Mouse (Mus musculus): Measurements from ENCODE around the gene Gpr107. TPM values are rescaled to one million over a fixed set of nuclear protein-coding genes. Genes with fewer than 3 reads are reported as not detected.

Gene Gpr107
- total and polyA plus RNA-seq, 3 experiments = 16.4 to 18.3 TPM; not detected in 1

DNA sequence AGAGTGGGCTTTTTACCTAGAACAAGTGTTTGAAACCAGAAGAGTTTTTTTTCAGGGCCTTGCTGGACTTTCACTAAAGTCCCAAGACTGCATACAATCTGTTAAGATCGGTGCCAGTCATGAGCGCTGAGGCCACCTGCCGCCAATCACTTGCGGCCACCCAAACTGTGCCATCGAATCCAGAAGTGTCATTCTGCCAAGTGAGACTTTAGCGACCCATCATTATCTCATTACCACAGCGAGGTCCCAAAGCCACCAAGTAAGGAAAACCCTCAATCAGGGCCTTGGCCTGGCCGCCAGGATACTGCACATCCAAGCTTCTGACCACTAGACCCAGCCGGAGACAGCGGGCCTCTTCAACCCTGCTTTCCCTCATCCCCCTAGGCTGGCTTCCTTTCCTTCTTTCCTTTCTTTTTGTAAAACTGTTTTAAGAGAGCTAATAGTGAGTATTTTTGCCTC is 12.9 kb upstream of the Gpr107 start:
- no peak for TF ChIP-seq ELF1 (IDR thresholded peaks at IDR 0.05; ENCODE audit: low read depth, low read length)
- no peak for TF ChIP-seq TCF12 (IDR thresholded peaks at IDR 0.05; ENCODE audit: low read depth, low read length)
- no peak for TF ChIP-seq POLR2A (IDR thresholded peaks at IDR 0.05; ENCODE audit: control insufficient read depth in 1 of 2, insufficient read depth in 1 of 2, low read depth in 1 of 2, low read length in 2 of 2, poor library complexity in 1 of 2)
- no peak for TF ChIP-seq NELFE (IDR thresholded peaks at IDR 0.05; ENCODE audit: low read depth, low read length)
- TF ChIP-seq MXI1 (IDR thresholded peaks at IDR 0.05; ENCODE audit: low read depth, low read length) = no peak
- TF ChIP-seq RAD21 (IDR thresholded peaks at IDR 0.05; ENCODE audit: low read depth, low read length) = no peak
- no peak for TF ChIP-seq MAZ (IDR thresholded peaks at IDR 0.05; ENCODE audit: low read depth, low read length)
- no peak for TF ChIP-seq MAX (IDR thresholded peaks at IDR 0.05; ENCODE audit: low read length)
- no peak for TF ChIP-seq TAL1 (IDR thresholded peaks at IDR 0.05; ENCODE audit: low read length)
- TF ChIP-seq KAT2A (conservative IDR thresholded peaks at IDR 0.05; ENCODE audit: low read depth, low read length) = no peak
- no peak for TF ChIP-seq CTCF (IDR thresholded peaks at IDR 0.05 in 2 of 3, conservative IDR thresholded peaks at IDR 0.05 in 1 of 3; ENCODE audit: control insufficient read depth in 1 of 3, insufficient read depth in 1 of 3, low read depth in 2 of 3, low read length in 3 of 3, poor library complexity in 1 of 3, severe bottlenecking in 1 of 3)
- TF ChIP-seq POLR2AphosphoS5 (IDR thresholded peaks at IDR 0.05; ENCODE audit: borderline replicate concordance, low read depth, low read length) = no peak
- no peak for TF ChIP-seq MEF2A (IDR thresholded peaks at IDR 0.05; ENCODE audit: extremely low read depth, insufficient replicate concordance, low read depth, low read length, poor library complexity, severe bottlenecking)
- TF ChIP-seq ZKSCAN1 (IDR thresholded peaks at IDR 0.05; ENCODE audit: low read depth, low read length) = no peak
- no peaks in the 10 kb centered on the region for H3K9me3 ChIP-seq (replicated peaks; ENCODE audit: insufficient read depth, low read length)
- no peaks in the 10 kb centered on the region for H3K27me3 ChIP-seq (ENCODE audit: control insufficient read depth in 1 of 2, insufficient read depth in 2 of 2, low read length in 2 of 2)
- no peak overlapping the region for H3K4me3 ChIP-seq (ENCODE audit: control insufficient read depth in 1 of 2, insufficient read depth in 1 of 2, low read depth in 2 of 2, low read length in 2 of 2)
- peaks cover 0 to 5% of the 10 kb centered on the region in 2 experiments; a peak in 2 of 4 replicates for H3K36me3 ChIP-seq (ENCODE audit: control insufficient read depth in 1 of 2, insufficient read depth in 2 of 2, low read length in 2 of 2)
- H3K27ac ChIP-seq (ENCODE audit: control insufficient read depth, low read depth, low read length) = no peak overlapping the region
- H3K4me1 ChIP-seq (ENCODE audit: control insufficient read depth in 1 of 2, insufficient read depth in 2 of 2, low read length in 2 of 2) = peaks cover 8 to 17% of the 10 kb centered on the region in 2 experiments
- DNase-seq (ENCODE audit: low read depth, low spot score) = no peak
- peaks cover 6% of the 10 kb centered on the region for H3K79me2 ChIP-seq (ENCODE audit: control insufficient read depth, insufficient read depth, low read length, poor library complexity)
- no peak overlapping the region for H3K9ac ChIP-seq (ENCODE audit: control insufficient read depth, low read depth, low read length, poor library complexity, severe bottlenecking)

DNA sequence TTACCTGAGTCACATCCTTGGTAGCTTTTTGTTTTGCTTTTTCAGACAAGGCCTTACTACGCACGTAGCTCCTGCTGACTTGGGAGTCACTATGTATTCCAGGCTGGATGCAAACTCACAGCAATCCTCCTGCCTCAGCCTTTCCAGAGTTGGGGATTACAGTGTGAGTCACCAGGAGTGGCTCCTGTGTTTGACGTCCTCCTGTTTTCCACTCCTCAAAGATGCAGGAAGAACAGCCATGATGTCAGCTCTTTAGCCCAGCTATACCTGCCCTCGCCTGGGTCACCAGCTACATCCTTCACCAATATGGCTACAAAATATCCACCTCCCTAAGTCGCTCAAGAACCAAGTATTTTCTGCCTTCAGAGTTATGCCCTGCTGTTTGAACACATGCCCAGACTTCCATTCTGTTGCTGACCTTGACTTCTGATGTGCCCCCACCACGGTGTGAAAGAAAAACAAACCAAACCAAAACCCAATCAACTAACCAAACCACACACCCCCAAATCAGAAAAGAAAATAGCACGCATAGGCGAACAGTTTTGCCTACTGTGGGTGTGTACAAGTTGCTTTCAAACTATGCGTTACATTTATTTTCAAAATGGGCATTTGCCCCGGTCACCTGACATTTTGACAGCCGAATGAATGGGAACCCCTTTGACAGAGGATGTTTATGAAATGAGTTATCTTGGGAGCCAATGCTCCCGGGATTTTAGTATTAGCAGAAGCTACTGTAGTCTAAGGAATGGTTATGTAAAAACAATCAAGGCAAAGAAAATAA is 11.9 kb upstream of the Gpr107 start:
- Histone ChIP-seq H3K9me3 (replicated peaks; ENCODE audit: insufficient read depth, low read length) (no peaks in the 10 kb centered on the region), H3K4me1 (ENCODE audit: control insufficient read depth in 1 of 2, insufficient read depth in 2 of 2, low read length in 2 of 2) (peaks cover 8 to 17% of the 10 kb centered on the region in 2 experiments), H3K4me3 (ENCODE audit: control insufficient read depth in 1 of 2, insufficient read depth in 1 of 2, low read depth in 2 of 2, low read length in 2 of 2) (no peak overlapping the region), H3K9ac (ENCODE audit: control insufficient read depth, low read depth, low read length, poor library complexity, severe bottlenecking) (no peak overlapping the region), H3K79me2 (ENCODE audit: control insufficient read depth, insufficient read depth, low read length, poor library complexity) (peaks cover 6% of the 10 kb centered on the region), H3K27me3 (ENCODE audit: control insufficient read depth in 1 of 2, insufficient read depth in 2 of 2, low read length in 2 of 2) (no peaks in the 10 kb centered on the region), H3K36me3 (ENCODE audit: control insufficient read depth in 1 of 2, insufficient read depth in 2 of 2, low read length in 2 of 2) (peaks cover 0 to 5% of the 10 kb centered on the region in 2 experiments; a peak in 2 of 4 replicates), H3K27ac (ENCODE audit: control insufficient read depth, low read depth, low read length) (no peak overlapping the region)
- DNase-seq (ENCODE audit: low read depth, low spot score) = no peak
- no peak for TF ChIP-seq RAD21 (IDR thresholded peaks at IDR 0.05; ENCODE audit: low read depth, low read length)
- TF ChIP-seq POLR2A (IDR thresholded peaks at IDR 0.05; ENCODE audit: control insufficient read depth in 1 of 2, insufficient read depth in 1 of 2, low read depth in 1 of 2, low read length in 2 of 2, poor library complexity in 1 of 2) = no peak
- no peak for TF ChIP-seq TBP (IDR thresholded peaks at IDR 0.05; ENCODE audit: low read depth, low read length)
- TF ChIP-seq MAZ (IDR thresholded peaks at IDR 0.05; ENCODE audit: low read depth, low read length) = no peak
- no peak for TF ChIP-seq ZKSCAN1 (IDR thresholded peaks at IDR 0.05; ENCODE audit: low read depth, low read length)
- no peak for TF ChIP-seq UBTF (IDR thresholded peaks at IDR 0.05; ENCODE audit: borderline replicate concordance, insufficient read depth, low read depth, low read length)
- TF ChIP-seq NRF1 (IDR thresholded peaks at IDR 0.05; ENCODE audit: insufficient read depth, low read depth, low read length, poor library complexity, severe bottlenecking) = no peak
- no peak for TF ChIP-seq POLR2AphosphoS5 (IDR thresholded peaks at IDR 0.05; ENCODE audit: borderline replicate concordance, low read depth, low read length)
- TF ChIP-seq ZMIZ1 (IDR thresholded peaks at IDR 0.05; ENCODE audit: low read depth, low read length) = no peak
- TF ChIP-seq HCFC1 (IDR thresholded peaks at IDR 0.05; ENCODE audit: low read depth, low read length) = no peak
- no peak for TF ChIP-seq ZC3H11A (IDR thresholded peaks at IDR 0.05; ENCODE audit: low read depth, low read length)
- TF ChIP-seq MYC (IDR thresholded peaks at IDR 0.05; ENCODE audit: low read depth, low read length) = no peak
- TF ChIP-seq MYB (IDR thresholded peaks at IDR 0.05; ENCODE audit: low read depth, low read length) = no peak
- TF ChIP-seq SIN3A (IDR thresholded peaks at IDR 0.05; ENCODE audit: low read length) = no peak
- TF ChIP-seq USF1 (IDR thresholded peaks at IDR 0.05; ENCODE audit: low read depth, low read length) = no peak
- TF ChIP-seq SMC3 (IDR thresholded peaks at IDR 0.05; ENCODE audit: low read depth, low read length) = no peak
- TF ChIP-seq TCF12 (IDR thresholded peaks at IDR 0.05; ENCODE audit: low read depth, low read length) = no peak
- no peak for TF ChIP-seq TAL1 (IDR thresholded peaks at IDR 0.05; ENCODE audit: low read length)
